Mouse (Mus musculus) spleen, adult 2 months (tissue): ENCODE measurements around the gene Tex45.

Experiments
- CTCF ChIP-seq: fragments of 200-500 bp; IDR thresholded peaks from 2 replicates; pipeline ENCODE4 v1.5.1; 2011; ENCODE audit warnings: mild to moderate bottlenecking, inconsistent platforms; ENCODE audit not compliant: insufficient read depth, insufficient read length, insufficient replicate concordance; ENCODE audit errors: extremely low read depth
- POLR2A ChIP-seq: fragments of 200-500 bp; IDR thresholded peaks from 2 replicates; pipeline ENCODE4 v1.6.1; 2011; ENCODE audit warnings: low read depth, low read length, inconsistent platforms

DNA sequence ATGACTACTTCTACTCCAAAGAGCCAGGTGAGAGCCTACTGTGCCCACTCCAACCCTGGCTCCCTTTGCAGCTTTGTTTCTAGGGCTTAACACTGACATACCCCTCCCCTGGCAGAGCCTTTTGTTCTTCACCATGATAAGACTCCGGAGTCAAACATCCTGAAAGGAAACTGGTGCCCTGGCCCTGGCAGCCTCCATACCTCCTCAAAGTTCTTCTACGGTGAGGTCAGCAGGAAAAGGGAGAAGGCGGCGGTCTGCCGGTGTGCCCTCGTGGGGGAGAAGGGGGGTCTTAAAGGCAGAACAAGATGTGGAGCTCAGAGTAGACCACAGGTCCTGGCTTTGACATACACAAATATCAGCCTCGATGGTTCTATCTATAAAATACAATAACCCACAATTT lies 12.9 kb downstream of the Tex45 start:
- TF ChIP-seq POLR2A (no peak), CTCF (no peak)
